Mouse (Mus musculus): ENCODE measurements around the gene Akr1d1.

DNA sequence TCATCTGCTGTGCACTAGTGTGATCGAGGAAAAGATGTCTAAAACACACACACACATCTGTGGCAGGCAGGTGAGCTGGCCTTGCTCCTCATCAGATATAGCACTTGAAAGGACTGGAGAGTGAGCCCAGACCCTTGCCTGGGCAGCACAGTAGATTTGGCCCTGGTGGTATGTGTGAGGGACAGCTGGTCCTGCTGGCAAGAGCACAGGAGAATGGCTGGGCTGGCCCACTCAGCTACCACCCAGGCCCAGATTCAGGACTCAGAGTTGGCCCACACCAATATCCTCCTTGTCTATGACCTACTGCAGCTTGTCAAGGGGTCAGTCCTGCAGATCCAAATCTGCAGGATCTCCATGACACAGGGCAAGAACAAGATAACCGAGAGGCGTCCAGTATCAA is 6.9 kb downstream of the Akr1d1 start:
- no peak for TF ChIP-seq CTCF (IDR thresholded peaks at IDR 0.05; ENCODE audit: extremely low read depth, insufficient read length, insufficient replicate concordance, low read depth, low read length)
- TF ChIP-seq POLR2A (IDR thresholded peaks at IDR 0.05; ENCODE audit: low read depth, low read length), result no peak

Data from small intestine, adult 2 months (tissue).